Mouse (Mus musculus): ENCODE results near the gene Brd2. TPM values are rescaled to one million over a fixed set of nuclear protein-coding genes. Genes with fewer than 3 reads are reported as not detected.
A peak's percentile ranks its signal among the peaks of the same experiment; 100 is the strongest.

Brd2 gene
- polyA plus RNA-seq, 1 experiment from 2014 or later, result 144 TPM

- 89% methylated on average over 7 of the region's 7 CpGs for WGBS
- Histone ChIP-seq H3K4me1 (replicated peaks; ENCODE audit: control insufficient read depth, insufficient read depth, low read length) (peaks cover 9% of the 10 kb centered on the region), H3K27me3 (replicated peaks; ENCODE audit: control insufficient read depth, insufficient read depth, low read length) (no peaks in the 10 kb centered on the region), H3K4me3 (ENCODE audit: low read depth, low read length) (no peak overlapping the region), H3K9me3 (ENCODE audit: control insufficient read depth, low read length) (no peaks in the 10 kb centered on the region), H3K36me3 (ENCODE audit: control insufficient read depth, insufficient read depth, low read length) (peaks cover 97% of the 10 kb centered on the region), H3K27ac (ENCODE audit: low read depth) (no peak overlapping the region), H3K4me2 (ENCODE audit: low read length) (no peak overlapping the region), H3K9ac (ENCODE audit: low read length) (no peak overlapping the region)
- DNase-seq (ENCODE audit: low spot score) (no peak), ATAC-seq (replicated peaks; ENCODE audit: low FRiP score, low TSS enrichment, low read depth) (no peak)
Measured at GRCm38 (mm10) chr17:34114114-34114513, 8.3 kb downstream of the Brd2 start.

- WGBS, result 71% methylated on average over 8 of the region's 8 CpGs
- DNase-seq (ENCODE audit: low spot score) (no peak), ATAC-seq (replicated peaks; ENCODE audit: low FRiP score, low TSS enrichment, low read depth) (no peak)
- no peak overlapping the region for H3K4me2 ChIP-seq (ENCODE audit: low read length)
- no peak overlapping the region for H3K9ac ChIP-seq (ENCODE audit: low read length)
- no peaks in the 10 kb centered on the region for H3K27me3 ChIP-seq (replicated peaks; ENCODE audit: control insufficient read depth, insufficient read depth, low read length)
- 0 out of 2 replicates have a peak, but pooled peaks cover 2% of the 10 kb centered on the region for H3K4me1 ChIP-seq (replicated peaks; ENCODE audit: control insufficient read depth, insufficient read depth, low read length)
- H3K36me3 ChIP-seq (ENCODE audit: control insufficient read depth, insufficient read depth, low read length), result peaks cover 64% of the 10 kb centered on the region
- no peak overlapping the region for H3K27ac ChIP-seq (ENCODE audit: low read depth)
- H3K9me3 ChIP-seq (ENCODE audit: control insufficient read depth, low read length), result no peaks in the 10 kb centered on the region
- H3K4me3 ChIP-seq (ENCODE audit: low read depth, low read length), result no peak overlapping the region
Measured at GRCm38 (mm10) chr17:34110309-34110708, 12.1 kb downstream of the Brd2 start.

DNA sequence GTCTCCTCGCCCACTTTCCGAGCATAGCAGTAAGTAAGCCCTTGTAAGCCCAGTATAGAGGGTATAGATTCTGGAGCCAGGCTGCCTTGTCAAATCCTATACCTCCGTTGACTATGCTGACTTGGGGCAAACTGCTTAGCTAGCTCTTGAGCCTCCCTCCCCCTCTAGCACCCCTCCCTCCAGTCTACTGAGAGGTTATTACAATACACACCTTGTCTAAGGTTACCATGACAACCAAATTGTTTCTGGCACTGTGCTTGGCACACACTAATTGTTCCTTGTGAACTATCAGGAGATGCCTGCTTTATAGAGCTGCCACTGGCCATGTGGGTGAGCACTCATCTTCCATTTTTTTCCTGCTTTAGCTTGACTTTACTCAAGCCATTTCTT is 12.6 kb downstream of the Brd2 start:
- Histone ChIP-seq H3K36me3 (ENCODE audit: control insufficient read depth, insufficient read depth, low read length) (peaks cover 58% of the 10 kb centered on the region), H3K4me1 (replicated peaks; ENCODE audit: control insufficient read depth, insufficient read depth, low read length) (no peaks in the 10 kb centered on the region), H3K27me3 (replicated peaks; ENCODE audit: control insufficient read depth, insufficient read depth, low read length) (no peaks in the 10 kb centered on the region), H3K27ac (ENCODE audit: low read depth) (no peak overlapping the region), H3K9ac (ENCODE audit: low read length) (no peak overlapping the region), H3K9me3 (ENCODE audit: control insufficient read depth, low read length) (no peaks in the 10 kb centered on the region), H3K4me2 (ENCODE audit: low read length) (no peak overlapping the region), H3K4me3 (ENCODE audit: low read depth, low read length) (no peak overlapping the region)
- ATAC-seq (replicated peaks; ENCODE audit: low FRiP score, low TSS enrichment, low read depth) (peak; percentile 16; the same call in 1 of the 2 replicates), DNase-seq (ENCODE audit: low spot score) (no peak)
- 66% methylated on average over 3 of the region's 3 CpGs for WGBS

DNA sequence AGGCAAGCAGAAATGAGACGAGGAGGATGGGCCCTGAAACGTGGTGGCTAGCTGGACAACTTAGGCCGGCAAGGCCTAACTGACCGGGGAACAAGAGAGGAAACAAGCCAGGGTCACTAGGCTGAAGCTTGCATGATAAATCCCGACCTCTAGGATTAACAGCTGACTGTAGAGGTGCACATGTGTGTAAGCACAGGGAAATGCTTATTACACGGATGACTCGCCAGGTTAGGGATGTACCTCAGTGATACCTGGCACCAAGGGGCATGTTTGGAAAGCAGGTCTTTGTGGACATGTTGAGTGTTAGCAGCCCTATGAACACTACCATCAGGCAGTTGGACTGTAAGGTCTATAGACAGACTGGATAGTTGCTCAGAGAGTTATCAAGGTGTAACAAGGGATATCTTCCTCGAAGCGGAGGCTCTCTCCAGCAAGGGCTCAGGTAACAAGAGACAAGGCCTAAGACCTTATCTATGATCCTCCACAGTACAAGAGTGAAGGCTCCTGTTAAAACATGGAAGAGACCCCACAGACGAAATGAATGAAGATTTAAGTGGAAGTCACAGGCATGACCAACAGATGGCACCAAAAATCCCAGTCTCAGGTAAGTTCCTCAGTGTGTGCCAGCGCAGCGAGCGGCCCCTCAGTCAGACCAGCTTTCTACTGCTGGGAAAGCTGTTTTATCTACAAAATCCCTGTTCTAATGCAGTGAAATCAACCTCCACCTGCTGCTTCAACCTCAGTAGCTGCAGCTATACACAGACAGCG is 13.2 kb downstream of the Brd2 start:
- H3K4me1 ChIP-seq (replicated peaks; ENCODE audit: control insufficient read depth, insufficient read depth, low read length), result no peaks in the 10 kb centered on the region
- H3K27me3 ChIP-seq (replicated peaks; ENCODE audit: control insufficient read depth, insufficient read depth, low read length), result no peaks in the 10 kb centered on the region
- no peak overlapping the region for H3K9ac ChIP-seq (ENCODE audit: low read length)
- H3K9me3 ChIP-seq (ENCODE audit: control insufficient read depth, low read length), result no peaks in the 10 kb centered on the region
- H3K4me3 ChIP-seq (ENCODE audit: low read depth, low read length), result no peak overlapping the region
- H3K36me3 ChIP-seq (ENCODE audit: control insufficient read depth, insufficient read depth, low read length), result peaks cover 53% of the 10 kb centered on the region
- no peak overlapping the region for H3K27ac ChIP-seq (ENCODE audit: low read depth)
- WGBS, result 75% methylated on average over 14 of the region's 14 CpGs
- ATAC-seq (replicated peaks; ENCODE audit: low FRiP score, low TSS enrichment, low read depth), result peak; percentile 20; the same call in 1 of the 2 replicates
- no peak overlapping the region for H3K4me2 ChIP-seq (ENCODE audit: low read length)
- no peak for DNase-seq (ENCODE audit: low spot score)

DNA sequence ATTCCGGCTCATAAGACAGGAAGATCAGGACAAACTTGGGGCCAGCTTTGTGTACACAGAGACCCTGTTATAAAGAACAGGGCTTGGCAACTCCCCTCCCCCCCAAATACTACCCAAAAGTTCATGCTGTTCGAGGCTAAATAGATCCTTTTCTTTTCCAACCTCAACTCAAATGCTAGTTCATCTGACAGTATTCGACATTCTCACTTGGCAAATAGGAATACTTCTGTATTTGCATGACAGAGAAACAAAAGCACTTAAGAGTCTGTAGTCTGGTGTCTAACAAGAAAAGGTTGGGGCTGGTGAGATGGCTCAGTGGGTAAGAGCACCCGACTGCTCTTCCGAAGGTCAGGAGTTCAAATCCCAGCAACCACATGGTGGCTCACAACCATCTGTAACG is 14.0 kb downstream of the Brd2 start:
- no peak overlapping the region for H3K4me2 ChIP-seq (ENCODE audit: low read length)
- H3K27ac ChIP-seq (ENCODE audit: low read depth), result no peak overlapping the region
- DNase-seq (ENCODE audit: low spot score), result no peak
- no peak for ATAC-seq (replicated peaks; ENCODE audit: low FRiP score, low TSS enrichment, low read depth)
- H3K27me3 ChIP-seq (replicated peaks; ENCODE audit: control insufficient read depth, insufficient read depth, low read length), result no peaks in the 10 kb centered on the region
- WGBS, result 81% methylated on average over 5 of the region's 6 CpGs
- H3K36me3 ChIP-seq (ENCODE audit: control insufficient read depth, insufficient read depth, low read length), result peaks cover 45% of the 10 kb centered on the region
- no peaks in the 10 kb centered on the region for H3K4me1 ChIP-seq (replicated peaks; ENCODE audit: control insufficient read depth, insufficient read depth, low read length)
- H3K9me3 ChIP-seq (ENCODE audit: control insufficient read depth, low read length), result no peaks in the 10 kb centered on the region
- no peak overlapping the region for H3K9ac ChIP-seq (ENCODE audit: low read length)
- H3K4me3 ChIP-seq (ENCODE audit: low read depth, low read length), result no peak overlapping the region

GRCm38 (mm10) chr17:34107109-34107867 is 15.1 kb downstream of the Brd2 start:
- Histone ChIP-seq H3K4me3 (ENCODE audit: low read depth, low read length) (no peak overlapping the region), H3K4me1 (replicated peaks; ENCODE audit: control insufficient read depth, insufficient read depth, low read length) (no peaks in the 10 kb centered on the region), H3K36me3 (ENCODE audit: control insufficient read depth, insufficient read depth, low read length) (peaks cover 33% of the 10 kb centered on the region), H3K27ac (ENCODE audit: low read depth) (no peak overlapping the region), H3K9me3 (ENCODE audit: control insufficient read depth, low read length) (no peaks in the 10 kb centered on the region), H3K9ac (ENCODE audit: low read length) (no peak overlapping the region), H3K27me3 (replicated peaks; ENCODE audit: control insufficient read depth, insufficient read depth, low read length) (no peaks in the 10 kb centered on the region), H3K4me2 (ENCODE audit: low read length) (no peak overlapping the region)
- DNase-seq (ENCODE audit: low spot score) (no peak), ATAC-seq (replicated peaks; ENCODE audit: low FRiP score, low TSS enrichment, low read depth) (no peak; the same call in 1 of the 2 replicates)
- WGBS, result 84% methylated on average over 7 of the region's 7 CpGs

DNA sequence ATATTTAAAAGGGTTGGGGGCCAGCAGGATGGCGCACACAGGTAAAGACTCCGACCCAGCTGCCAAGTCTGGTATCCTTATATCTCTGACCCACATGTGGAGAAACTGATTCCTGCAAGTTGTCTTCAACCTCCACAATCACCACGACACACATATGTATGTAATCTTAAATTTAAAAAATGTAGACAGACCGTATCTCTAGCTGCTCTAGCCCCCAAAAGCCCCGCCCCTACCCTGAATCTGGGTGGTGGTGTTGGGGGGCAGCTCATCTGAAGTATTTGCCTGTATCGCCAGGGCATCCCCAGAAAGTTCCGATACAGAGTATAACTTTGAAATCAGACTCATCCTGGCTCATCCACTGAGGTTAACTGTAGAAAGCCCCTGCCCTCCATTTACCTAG is 15.9 kb downstream of the Brd2 start:
- WGBS, result 93% methylated on average over 7 of the region's 7 CpGs
- Histone ChIP-seq H3K4me2 (ENCODE audit: low read length) (no peak overlapping the region), H3K4me1 (replicated peaks; ENCODE audit: control insufficient read depth, insufficient read depth, low read length) (no peaks in the 10 kb centered on the region), H3K9me3 (ENCODE audit: control insufficient read depth, low read length) (no peaks in the 10 kb centered on the region), H3K27ac (ENCODE audit: low read depth) (no peak overlapping the region), H3K4me3 (ENCODE audit: low read depth, low read length) (no peak overlapping the region), H3K36me3 (ENCODE audit: control insufficient read depth, insufficient read depth, low read length) (peaks cover 26% of the 10 kb centered on the region), H3K27me3 (replicated peaks; ENCODE audit: control insufficient read depth, insufficient read depth, low read length) (no peaks in the 10 kb centered on the region), H3K9ac (ENCODE audit: low read length) (no peak overlapping the region)
- ATAC-seq (replicated peaks; ENCODE audit: low FRiP score, low TSS enrichment, low read depth) (no peak), DNase-seq (ENCODE audit: low spot score) (no peak)

DNA sequence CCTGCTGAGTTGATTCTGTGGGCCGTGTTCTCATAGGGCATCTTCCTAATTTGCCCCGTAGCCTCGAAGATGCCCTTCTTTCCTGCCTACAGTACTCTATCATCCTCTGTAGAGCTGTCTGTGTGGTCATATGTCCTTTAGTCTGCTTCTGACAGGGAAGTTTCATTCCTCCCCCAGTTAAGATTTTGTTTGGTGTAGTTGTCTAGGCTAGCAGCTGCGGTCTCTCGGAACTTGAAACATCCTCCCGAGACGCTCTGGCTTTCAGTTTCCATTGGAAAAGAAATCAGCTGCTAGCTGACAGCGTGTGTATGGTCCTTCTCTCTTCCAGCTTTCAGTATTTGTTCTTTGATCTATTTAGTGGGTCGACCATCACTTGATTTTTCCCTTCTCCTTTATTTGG is 17.6 kb downstream of the Brd2 start:
- Histone ChIP-seq H3K36me3 (ENCODE audit: control insufficient read depth, insufficient read depth, low read length) (peaks cover 9% of the 10 kb centered on the region; the same call in 1 of the 2 replicates), H3K4me1 (replicated peaks; ENCODE audit: control insufficient read depth, insufficient read depth, low read length) (0 out of 2 replicates have a peak, but pooled peaks cover under 1% of the 10 kb centered on the region)
- 71% methylated on average over 9 of the region's 9 CpGs for WGBS

More for the DNA sequence above, 17.6 kb downstream of the Brd2 start:
- Histone ChIP-seq H3K9me3 (ENCODE audit: control insufficient read depth, low read length) (no peaks in the 10 kb centered on the region), H3K27me3 (replicated peaks; ENCODE audit: control insufficient read depth, insufficient read depth, low read length) (no peaks in the 10 kb centered on the region), H3K4me2 (ENCODE audit: low read length) (no peak overlapping the region), H3K4me3 (ENCODE audit: low read depth, low read length) (no peak overlapping the region), H3K27ac (ENCODE audit: low read depth) (no peak overlapping the region), H3K9ac (ENCODE audit: low read length) (no peak overlapping the region)
- ATAC-seq (replicated peaks; ENCODE audit: low FRiP score, low TSS enrichment, low read depth) (no peak), DNase-seq (ENCODE audit: low spot score) (no peak)
